Mouse (Mus musculus) layer of hippocampus, adult 2 months (tissue): Measurements from ENCODE around the gene Tmco2. TPM values are rescaled to one million over a fixed set of nuclear protein-coding genes. Genes with fewer than 3 reads are reported as not detected.
"Not testable (repeated sequence)": the region's sequence is repeated elsewhere in the genome, so short reads cannot be mapped to it uniquely, and the experiment has no call there.

Experiments used
- DNase-seq, 2 experiments: peaks; one replicate each; pipeline ENCODE4 v3.0.0; 2022; ENCODE audit warnings: low spot score in 2 of 2
- H3K27ac ChIP-seq: fragments of 200-600 bp; 2 replicates; pipeline ENCODE4 v1.8.1; 2022
- H3K4me3 ChIP-seq: fragments of 200-600 bp; 2 replicates; pipeline ENCODE4 v1.8.1; 2022; ENCODE audit warnings: mild to moderate bottlenecking
- CTCF ChIP-seq: fragments of 200-600 bp; conservative IDR thresholded peaks from 2 replicates; pipeline ENCODE4 v1.8.1; 2022; ENCODE audit warnings: antibody characterized with exemption, mild to moderate bottlenecking, moderate library complexity
- long read RNA-seq, 2 experiments: library from polyadenylated mRNA; stranded (forward); transcript quantifications; one replicate each; pipeline ENCODE4 v2.0.0; 2021; ENCODE audit warnings: borderline mapping rate in 2 of 2
- total RNA-seq, 2 experiments: library from RNA; stranded (reverse); gene quantifications; 2 replicates each; pipeline ENCODE4 v1.2.3; 2021

Gene Tmco2
- total RNA-seq: not detected
- long read RNA-seq, experiment 1: 0 reads
- long read RNA-seq, experiment 2: 0 reads

DNA sequence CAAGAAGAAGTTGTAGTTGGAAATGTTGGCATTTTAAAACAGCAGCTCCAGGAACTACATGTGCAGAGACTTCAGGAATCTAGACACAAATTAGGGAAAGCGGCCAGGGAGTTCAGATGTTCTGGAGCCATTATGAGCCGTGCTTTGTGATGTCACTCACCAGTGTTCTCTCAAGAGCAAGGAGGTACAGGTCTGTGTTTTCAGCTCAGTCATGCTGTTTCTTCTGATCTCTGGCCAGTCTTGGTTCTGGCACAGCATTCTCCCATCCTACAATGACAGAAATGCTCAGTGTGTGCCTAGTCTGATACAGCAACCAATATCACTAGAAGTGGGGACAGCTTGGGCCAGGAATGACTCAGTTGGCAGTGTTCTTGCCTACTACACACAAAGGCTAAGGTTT is at the start of gene Tmco2:
Gene Tmco2, minus strand, starts transcription at position 101 of the 400 bp plus-strand sequence.
- no peak for DNase-seq
- no peak for TF ChIP-seq CTCF
- Histone ChIP-seq H3K4me3 (no peak within 1 kb of the TSS), H3K27ac (no peak within 1 kb of the TSS)

DNA sequence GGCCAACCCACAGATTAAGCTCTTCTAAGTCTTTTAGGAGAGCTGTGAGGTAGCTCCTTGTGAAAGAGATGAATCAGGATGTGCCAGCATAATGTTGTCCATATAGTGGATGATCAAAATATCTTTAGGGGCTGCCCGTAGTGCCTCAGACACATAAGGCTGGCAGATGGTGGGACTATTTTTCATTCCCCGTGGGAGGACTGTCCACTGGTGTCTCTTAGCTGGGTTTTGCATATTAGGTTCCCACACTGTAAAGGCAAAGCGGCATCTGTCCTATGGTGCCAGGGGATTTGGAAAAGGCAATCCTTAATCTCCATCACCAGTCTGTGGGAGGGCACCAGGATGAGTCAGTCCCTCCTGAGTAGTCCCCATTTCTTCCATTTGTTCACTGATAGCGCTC is 5.7 kb downstream of the Tmco2 start:
- no peak overlapping the region for H3K4me3 ChIP-seq
- H3K27ac ChIP-seq: no peak overlapping the region
- TF ChIP-seq CTCF: no peak
- no peak for DNase-seq

DNA sequence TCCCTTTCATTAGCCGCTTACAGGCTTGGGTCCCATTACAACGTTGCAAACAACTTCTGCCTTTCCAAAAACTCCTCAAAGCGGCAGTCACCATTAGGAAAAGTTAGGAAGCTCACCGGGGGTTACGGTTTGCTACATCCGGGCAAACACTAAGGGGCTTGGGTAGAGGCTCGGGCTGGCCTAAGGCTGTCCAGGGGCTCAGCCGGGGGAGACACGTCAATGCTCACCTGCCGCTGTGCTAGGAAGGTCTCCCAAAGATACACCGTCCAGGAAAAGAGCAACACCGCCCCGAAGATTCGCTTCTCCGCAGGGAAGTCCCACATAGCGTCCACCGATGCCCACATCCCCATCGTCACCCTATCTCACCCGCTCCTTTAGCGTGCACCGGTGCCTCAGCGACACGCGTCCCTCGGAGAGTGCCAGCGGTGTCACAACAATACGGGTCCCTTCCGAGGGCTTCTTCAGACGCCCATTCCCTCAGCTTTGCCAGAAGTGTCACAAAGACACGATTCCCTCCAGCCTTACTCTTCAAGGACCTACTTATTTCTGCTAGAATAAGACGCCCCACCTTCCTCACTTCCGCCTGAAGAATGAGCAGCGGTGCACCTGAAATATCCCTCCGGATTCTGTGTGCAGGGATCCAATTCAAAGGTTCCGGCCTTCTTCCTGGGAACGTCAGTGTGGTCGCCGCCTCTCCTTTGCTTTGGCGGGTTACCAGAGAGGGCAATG is 11.2 kb downstream of the Tmco2 start, which contains the start of gene Zmpste24:
Gene Zmpste24, minus strand, starts transcription at position 592 of the 729 bp plus-strand sequence.
- Histone ChIP-seq H3K27ac (peak within 1 kb of the TSS; percentile 85), H3K4me3 (peak within 1 kb of the TSS; percentile 63)
- DNase-seq: peak; percentile 84 to 88
- no peak for TF ChIP-seq CTCF

DNA sequence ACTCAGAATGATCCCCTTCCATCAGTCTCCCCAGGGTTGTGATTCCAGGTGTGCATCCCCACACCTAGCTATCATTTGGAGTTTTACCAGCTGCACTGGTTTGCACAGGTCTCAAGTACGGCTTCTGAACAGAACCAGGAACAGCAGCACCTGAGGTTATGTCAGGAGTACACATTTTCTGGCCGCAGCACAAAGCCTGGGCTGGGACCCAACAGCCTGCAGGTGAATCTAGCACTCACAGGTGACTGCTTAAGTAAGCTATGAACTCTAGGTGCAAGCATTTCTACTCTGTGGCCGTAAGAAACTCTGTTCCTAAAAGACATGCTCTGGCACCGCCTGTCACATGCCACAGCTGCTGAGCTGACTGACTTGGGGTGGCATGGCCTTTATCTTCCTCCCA is 18.8 kb downstream of the Tmco2 start:
- no peak overlapping the region for H3K27ac ChIP-seq
- no peak for DNase-seq
- TF ChIP-seq CTCF: no peak

DNA sequence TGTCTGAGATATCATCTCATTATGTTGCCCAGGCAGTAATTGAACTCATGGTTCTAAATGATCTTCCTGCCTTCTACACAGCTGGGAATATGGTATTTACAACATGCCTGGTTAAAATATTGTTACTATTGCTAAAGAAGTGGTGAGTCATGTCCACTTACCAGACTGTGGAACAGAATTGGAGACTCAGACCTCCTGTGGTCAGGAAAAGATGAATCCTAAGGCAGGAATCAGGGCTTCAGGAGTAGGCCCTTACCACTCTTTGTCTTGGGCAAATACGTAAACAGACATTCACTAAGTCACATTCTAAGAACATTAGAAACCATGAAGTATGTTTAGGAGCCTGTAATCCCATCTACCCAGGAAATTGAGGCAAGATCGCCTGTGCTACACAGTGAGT is 20.3 kb downstream of the Tmco2 start:
- H3K27ac ChIP-seq: no peak overlapping the region
- TF ChIP-seq CTCF: no peak
- DNase-seq: no peak
- H3K4me3 ChIP-seq: no peak overlapping the region

More for the DNA sequence above, 18.8 kb downstream of the Tmco2 start:
- no peak overlapping the region for H3K4me3 ChIP-seq

GRCm38 (mm10) chr4:121084506-121084905 is 24.5 kb downstream of the Tmco2 start:
- H3K4me3 ChIP-seq: no peak overlapping the region
- DNase-seq: no peak
- H3K27ac ChIP-seq: no peak overlapping the region
- TF ChIP-seq CTCF: no peak

- TF ChIP-seq CTCF: no peak
- DNase-seq: no peak
- H3K27ac ChIP-seq: no peak overlapping the region
- H3K4me3 ChIP-seq: no peak overlapping the region
Measured at GRCm38 (mm10) chr4:121080395-121080794, 28.6 kb downstream of the Tmco2 start.

GRCm38 (mm10) chr4:121077915-121078646 is 30.9 kb downstream of the Tmco2 start:
- DNase-seq: no peak
- H3K27ac ChIP-seq: no peak overlapping the region
- no peak overlapping the region for H3K4me3 ChIP-seq
- TF ChIP-seq CTCF: no peak

- DNase-seq: no peak
- no peak overlapping the region for H3K27ac ChIP-seq
- no peak overlapping the region for H3K4me3 ChIP-seq
- no peak for TF ChIP-seq CTCF
Measured at GRCm38 (mm10) chr4:121074250-121074649, 34.8 kb downstream of the Tmco2 start.

GRCm38 (mm10) chr4:121065336-121065735 is 43.7 kb downstream of the Tmco2 start:
- TF ChIP-seq CTCF: no peak
- Histone ChIP-seq H3K4me3 (no peak overlapping the region), H3K27ac (no peak overlapping the region)
- no peak for DNase-seq

GRCm38 (mm10) chr4:121059218-121059617 is 49.8 kb downstream of the Tmco2 start:
- H3K27ac ChIP-seq, DNase-seq, H3K4me3 ChIP-seq: not testable (repeated sequence)

- no peak overlapping the region for H3K4me3 ChIP-seq
- peak in 1 of 2 experiments; percentile 51 for DNase-seq
- H3K27ac ChIP-seq: no peak overlapping the region
- TF ChIP-seq CTCF: no peak
Measured at GRCm38 (mm10) chr4:121057032-121057431, 52.0 kb downstream of the Tmco2 start.

DNA sequence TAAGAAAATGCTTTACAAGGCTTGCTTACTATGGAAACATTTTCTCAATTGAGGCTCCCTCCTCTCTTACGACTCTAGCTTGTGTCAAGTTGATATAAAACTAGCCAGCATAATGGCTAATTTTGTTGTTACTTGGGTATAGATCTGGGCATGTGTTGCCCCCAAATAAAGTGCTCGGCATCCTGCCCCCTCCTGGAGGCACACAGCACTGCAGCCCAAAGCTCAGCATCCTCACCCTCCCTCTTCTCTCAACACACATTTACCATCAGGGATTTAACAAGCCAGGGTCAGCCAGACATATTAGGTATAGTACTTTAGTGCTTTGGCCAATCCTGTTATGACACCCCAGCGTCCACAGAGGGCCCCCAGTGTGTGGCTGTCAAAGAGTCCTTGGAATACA is 52.7 kb downstream of the Tmco2 start:
- TF ChIP-seq CTCF: peak; percentile 83
- no peak for DNase-seq
- no peak overlapping the region for H3K27ac ChIP-seq
- H3K4me3 ChIP-seq: no peak overlapping the region

Other genes starting within 250 kb of the Tmco2 start
- gene Exo5, start 184.2 kb downstream of the Tmco2 start, total RNA-seq: 10 to 100 TPM in 1 of 2 experiments, 1 to 10 TPM in 1; 9.4 to 12.6 TPM
- gene Zfp69, start 157.5 kb downstream of the Tmco2 start, total RNA-seq: 1 to 10 TPM; 1.5 to 1.7 TPM
- 100 to 1,000 TPM; 152 to 166 TPM for gene Smap2, start 92.0 kb downstream of the Tmco2 start, total RNA-seq
- gene Col9a2, start 69.8 kb downstream of the Tmco2 start, total RNA-seq: 1 to 10 TPM; 2.8 to 5.0 TPM
- gene Zmpste24, start 11.0 kb downstream of the Tmco2 start, total RNA-seq: 10 to 100 TPM; 22.3 to 23.0 TPM
- 10 to 100 TPM; 30.2 to 34.3 TPM for gene Rlf, start 105.9 kb upstream of the Tmco2 start, total RNA-seq
- not detected for gene Gm12888, start 215.7 kb upstream of the Tmco2 start, total RNA-seq